Mouse (Mus musculus): ENCODE results near the gene Mutyh. TPM values are rescaled to one million over a fixed set of nuclear protein-coding genes. Genes with fewer than 3 reads are reported as not detected.

Mutyh gene
- 4.6 TPM for polyA plus RNA-seq (2015; fragmentation: Illumina TruSeq; extraction: RNeasy Lipid Tissue Mini Kit (QIAGEN cat#74804); ENCODE audit: low read depth, low replicate concordance)

DNA sequence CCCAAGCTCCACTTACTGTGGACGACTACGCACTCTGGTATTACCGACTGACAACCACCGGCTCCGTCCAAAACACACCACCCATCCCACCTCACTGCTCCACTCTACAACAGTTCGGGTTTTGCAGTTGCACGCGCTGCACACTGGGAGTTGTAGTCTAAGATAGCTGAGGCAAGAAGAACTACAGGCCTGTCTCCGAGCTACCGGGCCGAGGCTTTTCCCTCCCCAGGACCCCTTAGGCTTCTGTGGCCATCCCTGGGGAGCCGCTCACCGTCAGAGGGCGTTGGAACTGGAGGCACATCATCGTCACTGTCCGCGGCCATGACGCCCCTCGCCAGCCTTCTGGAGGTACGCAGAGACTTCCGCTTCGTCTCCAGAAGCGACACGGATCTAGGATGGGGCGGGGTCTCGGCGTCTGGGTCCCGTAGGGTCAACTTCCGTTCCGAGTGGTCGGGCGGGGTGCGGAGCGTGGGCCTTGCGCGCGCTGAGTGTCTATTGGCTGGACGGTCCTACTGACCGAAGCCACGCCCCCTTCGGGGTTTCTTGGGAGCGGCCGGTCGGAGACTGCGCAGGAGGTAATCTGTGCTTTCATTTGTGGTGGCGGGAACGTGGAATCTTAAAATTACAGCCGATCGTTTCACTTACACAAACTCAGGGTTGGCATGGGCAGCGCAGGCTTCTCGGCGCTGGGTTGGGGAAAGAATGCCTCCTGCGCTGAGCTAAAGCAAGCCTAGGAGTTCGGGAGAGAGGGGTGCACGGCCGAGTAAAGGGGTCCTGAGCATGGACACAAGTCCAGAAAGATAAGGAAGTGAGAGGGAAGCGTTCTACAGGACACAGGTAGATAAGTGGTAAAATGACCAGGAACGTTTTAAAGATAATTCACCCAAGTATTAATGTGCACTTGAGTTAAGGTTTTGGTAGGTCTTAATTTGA, at the start of gene Mutyh, which contains the start of gene Toe1:
Gene Mutyh, plus strand, starts transcription at position 527 of the 933 bp plus-strand sequence.
Gene Toe1, minus strand, starts transcription at position 444 of the 933 bp plus-strand sequence.

DNA sequence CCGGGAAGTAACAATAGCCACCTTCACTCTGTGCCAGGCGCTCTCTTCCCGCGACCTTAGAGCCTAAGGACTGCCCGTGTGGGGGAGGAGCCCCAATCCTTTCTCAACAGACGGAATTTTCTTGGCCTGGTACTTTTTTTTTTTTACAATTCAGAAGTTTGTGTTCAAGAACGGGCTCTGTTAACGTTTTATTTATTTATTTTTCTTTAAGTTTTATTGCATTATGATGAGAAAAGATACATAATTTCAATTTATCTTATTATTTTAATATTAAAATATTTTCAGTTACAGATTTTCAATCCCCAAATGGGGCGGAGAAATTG, 14.1 kb downstream of the Mutyh start, which contains the start of gene Hpdl:
Gene Hpdl, minus strand, starts transcription at position 14 of the 323 bp plus-strand sequence.

Other genes starting within 250 kb of the Mutyh start
- 3.6 TPM for gene Ccdc17, start 211.1 kb upstream of the Mutyh start, polyA plus RNA-seq (2015; fragmentation: Illumina TruSeq; extraction: RNeasy Lipid Tissue Mini Kit (QIAGEN cat#74804); ENCODE audit: low read depth, low replicate concordance)
- 22.9 TPM for gene Nasp, start 179.8 kb upstream of the Mutyh start, polyA plus RNA-seq (2015; fragmentation: Illumina TruSeq; extraction: RNeasy Lipid Tissue Mini Kit (QIAGEN cat#74804); ENCODE audit: low read depth, low replicate concordance)
- gene Akr1a1, start 156.0 kb upstream of the Mutyh start, polyA plus RNA-seq (2015; fragmentation: Illumina TruSeq; extraction: RNeasy Lipid Tissue Mini Kit (QIAGEN cat#74804); ENCODE audit: low read depth, low replicate concordance) = 595 TPM
- 388 TPM for gene Prdx1, start 122.2 kb upstream of the Mutyh start, polyA plus RNA-seq (2015; fragmentation: Illumina TruSeq; extraction: RNeasy Lipid Tissue Mini Kit (QIAGEN cat#74804); ENCODE audit: low read depth, low replicate concordance)
- 19.7 TPM for gene Mmachc, start 99.3 kb upstream of the Mutyh start, polyA plus RNA-seq (2015; fragmentation: Illumina TruSeq; extraction: RNeasy Lipid Tissue Mini Kit (QIAGEN cat#74804); ENCODE audit: low read depth, low replicate concordance)
- gene Ccdc163, start 99.2 kb upstream of the Mutyh start, polyA plus RNA-seq (2015; fragmentation: Illumina TruSeq; extraction: RNeasy Lipid Tissue Mini Kit (QIAGEN cat#74804); ENCODE audit: low read depth, low replicate concordance) = 9.7 TPM
- 5.9 TPM for gene Tesk2, start 86.8 kb upstream of the Mutyh start, polyA plus RNA-seq (2015; fragmentation: Illumina TruSeq; extraction: RNeasy Lipid Tissue Mini Kit (QIAGEN cat#74804); ENCODE audit: low read depth, low replicate concordance)
- gene Toe1, start 83 bp upstream of the Mutyh start, polyA plus RNA-seq (2015; fragmentation: Illumina TruSeq; extraction: RNeasy Lipid Tissue Mini Kit (QIAGEN cat#74804); ENCODE audit: low read depth, low replicate concordance) = 17.2 TPM
- gene Hpdl, start 14.0 kb downstream of the Mutyh start, polyA plus RNA-seq (2015; fragmentation: Illumina TruSeq; extraction: RNeasy Lipid Tissue Mini Kit (QIAGEN cat#74804); ENCODE audit: low read depth, low replicate concordance) = 2.0 TPM
- 7.0 TPM for gene Zswim5, start 69.7 kb downstream of the Mutyh start, polyA plus RNA-seq (2015; fragmentation: Illumina TruSeq; extraction: RNeasy Lipid Tissue Mini Kit (QIAGEN cat#74804); ENCODE audit: low read depth, low replicate concordance)
- 91.6 TPM for gene Urod, start 186.7 kb downstream of the Mutyh start, polyA plus RNA-seq (2015; fragmentation: Illumina TruSeq; extraction: RNeasy Lipid Tissue Mini Kit (QIAGEN cat#74804); ENCODE audit: low read depth, low replicate concordance)
- 32.8 TPM for gene Hectd3, start 187.6 kb downstream of the Mutyh start, polyA plus RNA-seq (2015; fragmentation: Illumina TruSeq; extraction: RNeasy Lipid Tissue Mini Kit (QIAGEN cat#74804); ENCODE audit: low read depth, low replicate concordance)
- gene Eif2b3, start 211.7 kb downstream of the Mutyh start, polyA plus RNA-seq (2015; fragmentation: Illumina TruSeq; extraction: RNeasy Lipid Tissue Mini Kit (QIAGEN cat#74804); ENCODE audit: low read depth, low replicate concordance) = 20.6 TPM